Mouse (Mus musculus) adrenal gland, adult (tissue): Measurements from ENCODE around the gene Rcsd1.

ENCODE experiments used
- DNase-seq, 2 experiments: peaks; one replicate each; pipeline ENCODE4 v3.0.0; 2022 to 2023; ENCODE audit warnings: low spot score in 1 of 2; ENCODE audit not compliant: inconsistent age in 2 of 2

The Rcsd1 gene

DNA sequence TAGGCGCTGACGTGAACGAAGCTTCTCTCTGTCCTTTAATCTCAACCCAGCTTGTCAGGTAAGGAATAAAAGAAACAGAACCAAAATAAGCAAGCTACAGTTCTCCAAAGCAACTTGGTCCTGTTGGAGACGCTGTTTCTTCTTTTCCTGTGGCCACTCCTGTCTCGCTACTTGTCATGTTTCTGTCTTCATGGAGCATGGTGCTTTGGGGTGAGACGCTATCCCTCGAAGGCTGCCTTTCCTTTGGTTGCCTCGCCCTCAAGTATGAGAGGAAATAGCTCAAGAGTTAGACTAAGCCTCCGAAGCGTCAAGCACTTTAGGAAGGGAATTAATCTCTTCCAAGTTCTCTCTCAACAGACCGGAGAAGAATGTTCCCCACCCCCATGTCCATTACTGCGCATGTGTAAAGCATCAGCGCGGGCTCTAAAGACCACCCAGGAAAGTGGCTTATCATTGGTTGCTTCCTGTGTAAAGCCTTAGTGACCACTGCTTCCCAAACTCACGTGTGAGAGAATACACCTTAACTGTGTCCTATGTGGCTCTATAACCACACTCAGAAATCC lies 9.1 kb upstream of the Rcsd1 start:
- DNase-seq = peak in 1 of 2 experiments; percentile 48

DNA sequence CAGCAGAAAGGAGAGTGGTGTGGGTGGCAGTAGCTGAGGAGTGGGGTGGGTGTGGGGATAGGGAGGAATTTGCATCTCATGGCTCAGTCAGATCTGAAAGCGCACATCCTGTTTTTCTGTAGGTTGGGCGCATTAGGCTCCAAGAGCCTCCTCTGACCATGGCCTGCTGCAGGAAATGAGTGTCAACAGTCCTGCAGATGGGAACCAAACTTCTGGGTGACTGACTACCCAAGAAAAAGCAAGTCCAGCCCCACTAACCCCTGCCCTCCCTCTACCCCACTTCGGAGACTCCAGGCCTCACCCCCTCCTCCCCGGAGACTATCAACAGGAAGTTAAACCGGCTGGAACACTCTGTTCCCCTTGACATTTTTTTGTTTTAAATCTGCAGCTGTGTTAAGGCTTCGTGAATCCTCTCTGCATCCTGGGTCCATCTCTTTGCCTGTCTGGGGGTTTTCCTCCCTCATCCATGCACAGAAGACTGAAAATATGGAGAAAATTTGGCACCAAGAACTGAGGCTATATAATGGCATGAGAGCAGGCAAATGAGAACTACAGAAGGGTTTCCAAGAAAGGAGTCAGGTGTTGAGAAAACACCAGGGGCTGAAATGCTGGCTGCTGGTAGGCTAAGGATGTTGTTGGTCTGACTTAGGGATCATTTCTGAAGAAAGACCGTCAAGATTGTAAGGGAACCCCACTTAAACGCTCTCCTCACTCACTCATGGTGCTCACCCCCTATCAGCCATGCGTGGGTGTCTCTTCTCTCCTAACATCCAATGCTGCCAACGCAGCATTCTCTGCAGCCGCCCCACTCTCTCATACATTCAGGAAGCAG lies 8.4 kb upstream of the Rcsd1 start:
- DNase-seq = peak; percentile 63 to 71

DNA sequence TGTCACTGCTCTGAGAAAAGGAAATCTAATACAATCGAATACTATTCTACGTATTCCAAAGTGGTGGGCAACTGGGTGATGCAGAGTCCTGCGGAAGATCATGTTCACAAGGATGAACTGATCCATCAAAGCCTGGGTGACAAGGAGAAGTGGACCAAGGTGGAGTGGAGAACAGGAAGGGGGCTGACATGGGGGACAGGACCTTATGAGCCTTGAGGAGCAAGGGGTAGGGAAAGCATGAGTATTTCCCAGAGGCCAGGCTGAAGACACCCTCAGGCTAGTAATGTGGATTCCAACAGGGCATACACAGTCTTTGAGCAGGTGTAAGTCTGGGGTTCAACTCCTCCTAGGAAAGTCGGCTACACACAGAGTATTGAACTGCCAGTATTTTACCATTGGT lies 6.9 kb upstream of the Rcsd1 start:
- no peak for DNase-seq

DNA sequence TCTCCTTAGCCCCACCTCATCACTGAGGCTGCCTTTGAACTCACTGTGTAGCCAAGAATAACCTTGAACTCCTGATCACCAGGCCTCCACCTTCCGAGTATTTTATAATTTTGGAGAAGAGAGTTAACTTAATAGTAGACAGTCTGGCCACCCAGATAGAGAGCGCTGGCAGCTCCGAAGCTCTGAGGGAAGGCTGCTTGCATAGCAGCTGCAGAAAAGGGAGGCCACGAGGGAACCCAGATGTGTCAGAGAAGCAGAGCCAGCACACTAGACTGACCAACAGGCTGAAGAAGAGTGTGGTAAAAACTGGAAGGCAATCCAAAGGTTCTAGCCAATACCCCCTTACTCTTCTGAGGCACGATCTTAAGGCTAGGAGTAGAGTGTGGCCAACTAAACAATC lies 4.2 kb upstream of the Rcsd1 start:
- DNase-seq = no peak

DNA sequence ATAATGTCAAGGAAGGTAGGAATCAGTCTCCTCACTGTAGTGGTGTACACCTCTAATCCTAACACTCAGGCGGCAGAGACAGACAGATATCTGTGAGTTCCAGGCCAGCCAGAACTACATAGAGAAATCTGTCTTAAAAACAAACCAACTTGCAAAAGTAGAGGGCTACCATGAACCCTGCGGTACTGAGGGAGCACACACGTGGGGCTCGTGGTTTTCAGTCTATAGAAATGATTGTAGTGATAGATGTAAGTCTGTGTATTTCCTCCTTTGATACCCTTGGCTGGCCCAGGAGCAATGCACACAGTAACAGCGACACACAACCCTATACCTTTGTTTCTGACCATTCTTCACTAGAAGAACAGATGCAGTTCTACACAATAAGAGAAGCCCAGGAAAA lies 2.4 kb upstream of the Rcsd1 start:
- no peak for DNase-seq

DNA sequence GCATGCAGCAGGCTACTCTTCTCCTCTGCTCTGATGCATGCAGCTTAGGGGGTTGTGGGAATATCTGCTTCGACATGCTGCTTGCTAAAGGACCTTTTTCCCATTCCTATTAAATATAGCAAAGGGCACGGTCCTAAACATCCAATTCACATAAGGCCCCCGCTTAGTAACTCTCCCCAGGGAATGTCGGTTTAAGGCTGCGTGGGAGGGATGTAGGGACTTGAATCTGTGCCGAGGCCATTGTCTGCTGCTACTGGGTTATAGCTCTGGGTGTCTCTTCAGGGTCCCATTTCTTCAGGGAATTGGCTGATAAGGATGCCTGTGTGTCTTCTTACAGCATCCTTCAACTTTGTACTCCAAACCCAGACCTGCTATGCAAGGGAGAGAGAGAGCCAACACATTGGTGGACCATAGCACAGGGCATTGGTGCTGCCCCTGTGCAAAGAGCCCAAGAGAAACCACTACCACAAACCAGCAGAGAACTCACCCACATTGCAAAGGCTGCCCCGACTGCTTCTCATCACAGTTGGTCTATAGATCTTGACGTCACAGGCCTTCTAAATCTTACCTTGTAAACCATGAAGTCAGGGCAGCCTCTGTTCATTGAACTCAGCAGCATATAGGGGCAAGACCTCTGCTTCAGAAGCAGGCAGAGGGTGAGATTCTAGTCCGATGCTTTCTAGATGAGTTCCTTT lies 724 bp downstream of the Rcsd1 start:
- DNase-seq = no peak

DNA sequence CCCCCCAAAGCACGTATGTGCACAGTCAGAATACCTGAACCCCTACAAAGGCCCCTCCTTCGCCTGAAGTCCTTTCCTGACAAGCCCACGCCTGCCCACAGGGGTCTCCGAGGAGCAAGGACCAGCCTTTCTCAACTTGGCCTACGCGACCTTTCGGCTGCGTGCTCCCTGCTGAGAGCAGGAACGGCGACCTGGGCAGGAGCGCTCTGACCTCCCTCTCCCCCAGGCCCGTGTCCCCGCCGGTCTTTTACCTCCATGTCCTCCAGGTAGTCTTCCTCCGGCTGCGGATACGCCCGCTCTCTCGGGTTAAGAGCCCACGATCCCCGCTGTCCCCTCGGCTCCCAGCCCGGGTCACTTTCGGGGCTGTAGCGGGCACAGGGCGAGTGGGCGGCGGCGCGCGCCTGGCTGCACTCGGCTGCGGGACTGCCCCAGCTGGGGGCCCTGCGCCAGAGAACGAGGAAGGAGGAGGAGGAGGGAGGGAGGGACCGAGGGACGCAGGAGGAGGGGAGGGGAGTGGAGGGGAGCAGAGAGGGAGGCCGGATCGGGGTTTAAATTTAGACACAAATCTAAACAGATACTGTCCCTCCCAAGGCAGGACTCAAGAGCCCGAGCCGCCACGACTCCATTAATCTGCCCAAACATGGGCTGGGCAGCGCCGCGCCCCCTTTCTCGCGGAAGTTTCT lies 1.8 kb downstream of the Rcsd1 start:
- DNase-seq = peak; percentile 68 to 85

DNA sequence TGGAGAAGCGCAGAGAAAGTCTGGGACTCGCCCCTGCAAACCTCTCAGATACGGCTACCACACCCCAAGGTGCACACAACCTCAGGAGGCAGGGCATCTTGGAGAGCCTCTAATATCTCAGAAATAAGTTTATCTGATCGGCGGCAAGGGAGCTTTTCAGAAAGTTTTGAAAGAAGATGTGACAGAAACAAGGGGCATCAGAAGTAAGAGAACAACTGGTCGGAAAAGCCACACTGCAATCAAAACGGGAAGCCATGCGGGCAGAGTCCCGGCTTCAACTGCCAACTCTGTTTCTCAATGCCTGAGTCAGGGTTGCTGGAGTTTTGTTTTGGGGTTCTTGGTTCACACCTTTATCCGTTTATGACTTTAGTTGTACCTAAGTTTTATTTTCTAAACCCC lies 2.3 kb downstream of the Rcsd1 start:
- DNase-seq = no peak

DNA sequence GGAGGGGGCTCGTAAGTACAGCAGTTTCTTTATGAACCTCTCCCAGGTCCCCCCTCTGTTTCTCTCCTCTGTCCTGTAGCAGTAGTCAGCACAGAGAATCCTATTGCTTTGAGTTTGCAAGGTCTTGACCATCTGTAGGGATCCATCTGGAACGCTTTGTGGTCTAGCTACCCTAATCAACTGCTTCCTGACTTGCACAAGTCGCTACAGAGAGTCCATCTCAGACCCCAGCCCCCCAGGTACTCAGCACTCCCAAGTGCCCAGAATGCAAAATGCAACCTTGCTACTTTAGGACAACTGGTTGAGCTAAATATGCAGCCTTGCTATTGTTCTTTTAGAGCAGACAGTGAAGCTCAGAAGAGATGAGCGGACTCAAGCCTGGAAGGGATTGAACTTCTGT lies 3.1 kb downstream of the Rcsd1 start:
- DNase-seq = no peak

DNA sequence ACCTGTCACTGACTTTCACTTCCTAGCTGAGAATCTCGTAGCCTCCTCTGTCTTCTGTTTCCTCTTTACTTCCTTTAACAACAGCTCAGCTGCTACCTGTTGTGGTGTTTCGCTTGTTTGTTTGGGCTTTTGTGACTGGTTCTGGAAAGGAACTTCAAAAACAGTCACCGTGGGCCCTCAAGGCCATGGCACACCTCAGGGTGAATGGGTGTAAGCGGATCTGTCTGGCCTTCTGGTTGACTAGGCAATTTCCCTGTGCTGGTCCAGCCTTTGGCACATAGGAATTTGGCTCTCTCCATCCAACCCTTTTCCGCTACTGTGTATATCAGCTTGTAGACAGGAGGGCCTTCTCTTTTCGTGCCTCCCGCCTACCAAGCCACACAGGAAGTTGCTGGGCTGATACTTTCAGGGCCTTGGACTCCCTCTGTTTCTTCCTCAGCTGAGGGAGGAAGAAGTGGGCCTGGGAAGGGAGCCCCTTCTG lies 3.6 kb downstream of the Rcsd1 start:
- no peak for DNase-seq

DNA sequence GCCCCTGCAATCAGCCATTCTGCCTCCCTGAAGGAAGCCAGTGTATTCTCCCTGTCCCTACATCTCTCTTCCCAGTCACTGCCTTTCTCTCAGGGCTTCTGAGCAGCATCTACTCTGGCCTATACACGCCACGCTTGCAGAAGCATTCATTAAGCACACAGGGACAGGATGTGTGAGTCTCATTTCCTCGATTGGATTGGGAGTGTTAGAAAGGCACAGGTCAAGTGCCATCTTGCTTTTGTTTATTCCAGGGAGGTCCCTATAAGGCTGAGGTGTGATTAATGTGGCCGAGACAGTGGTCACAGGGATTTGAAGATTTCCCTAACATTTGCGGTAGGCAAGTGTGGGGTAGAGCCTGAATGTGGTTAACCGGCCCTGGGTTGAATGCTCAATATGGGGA lies 4.2 kb downstream of the Rcsd1 start:
- no peak for DNase-seq

DNA sequence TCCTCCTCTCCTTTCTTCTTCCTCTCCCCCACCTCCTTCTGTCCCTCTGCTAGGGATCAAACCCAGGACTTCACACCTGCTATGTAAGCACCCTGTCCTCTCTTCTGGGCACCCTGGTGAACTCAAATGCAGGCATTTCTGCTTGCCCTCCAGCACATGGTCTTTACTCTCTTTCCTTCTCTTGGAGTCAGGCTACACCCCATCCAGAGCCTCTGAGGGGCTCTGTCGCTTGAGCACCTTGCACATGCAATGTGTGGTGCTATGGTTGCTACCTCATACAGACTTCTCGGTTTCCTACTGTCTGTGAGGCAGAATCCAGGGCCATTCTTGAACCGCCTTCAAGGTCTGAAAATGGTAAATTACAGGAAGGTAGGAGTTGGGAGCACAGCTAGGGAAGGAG lies 4.7 kb downstream of the Rcsd1 start:
- DNase-seq = no peak

DNA sequence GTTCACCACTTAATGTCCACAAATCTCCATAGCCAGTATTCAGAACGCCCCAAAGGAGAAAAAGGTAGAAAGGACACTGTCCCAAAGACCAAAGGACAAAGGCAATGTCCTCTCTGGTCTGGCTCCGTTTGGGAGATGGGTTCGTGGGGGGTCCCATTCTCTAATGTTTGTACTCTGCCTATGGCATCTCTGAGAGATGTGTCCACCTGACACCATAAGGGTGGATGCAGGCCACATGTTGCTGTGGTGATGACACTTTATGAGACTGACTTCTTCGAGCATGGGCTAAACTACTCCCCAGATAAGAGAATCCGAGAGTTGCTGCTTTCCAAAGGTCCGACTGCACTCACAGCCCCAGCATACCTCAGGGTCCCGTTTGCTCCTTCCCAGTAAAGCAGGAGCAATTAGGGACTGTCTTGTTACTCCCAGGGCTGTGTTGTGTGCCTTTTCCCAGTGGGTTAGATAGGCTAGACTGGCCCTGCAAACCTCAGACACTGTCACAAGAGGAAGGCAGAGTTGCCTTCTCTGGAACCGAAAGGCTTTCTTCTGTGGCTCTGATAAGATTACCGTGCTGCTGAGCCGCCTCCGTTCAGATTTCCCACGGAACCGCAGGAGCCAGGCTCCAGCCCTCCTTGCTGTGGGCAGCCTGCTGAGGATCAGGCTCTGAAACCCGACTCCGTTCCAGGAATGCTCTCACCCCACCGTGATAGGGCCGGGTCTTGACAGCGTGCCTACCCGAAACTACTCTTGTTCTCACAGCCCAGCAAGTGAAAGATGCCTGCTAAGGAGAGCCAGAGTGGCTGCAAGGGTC lies 7.1 kb downstream of the Rcsd1 start:
- peak in 1 of 2 experiments; percentile 55 for DNase-seq

DNA sequence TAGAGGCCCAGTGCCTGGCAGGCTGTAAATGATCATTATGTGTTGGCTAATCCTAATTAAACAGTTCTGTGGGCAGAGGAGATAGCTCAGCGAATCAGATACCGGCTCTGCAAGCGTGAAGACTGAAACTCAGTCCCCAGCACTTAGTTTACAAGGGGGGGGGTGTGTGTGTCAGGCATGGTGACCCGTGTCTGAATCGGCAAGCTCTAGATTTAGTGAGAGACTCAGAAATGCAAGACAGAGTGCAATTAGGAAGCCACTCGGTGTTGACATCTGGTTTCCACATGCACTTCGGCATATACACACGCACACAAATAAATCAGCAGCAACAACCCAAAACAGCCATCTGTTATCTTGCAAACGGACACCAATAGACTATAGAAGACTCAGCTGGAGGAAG lies 8.0 kb downstream of the Rcsd1 start:
- DNase-seq = no peak

DNA sequence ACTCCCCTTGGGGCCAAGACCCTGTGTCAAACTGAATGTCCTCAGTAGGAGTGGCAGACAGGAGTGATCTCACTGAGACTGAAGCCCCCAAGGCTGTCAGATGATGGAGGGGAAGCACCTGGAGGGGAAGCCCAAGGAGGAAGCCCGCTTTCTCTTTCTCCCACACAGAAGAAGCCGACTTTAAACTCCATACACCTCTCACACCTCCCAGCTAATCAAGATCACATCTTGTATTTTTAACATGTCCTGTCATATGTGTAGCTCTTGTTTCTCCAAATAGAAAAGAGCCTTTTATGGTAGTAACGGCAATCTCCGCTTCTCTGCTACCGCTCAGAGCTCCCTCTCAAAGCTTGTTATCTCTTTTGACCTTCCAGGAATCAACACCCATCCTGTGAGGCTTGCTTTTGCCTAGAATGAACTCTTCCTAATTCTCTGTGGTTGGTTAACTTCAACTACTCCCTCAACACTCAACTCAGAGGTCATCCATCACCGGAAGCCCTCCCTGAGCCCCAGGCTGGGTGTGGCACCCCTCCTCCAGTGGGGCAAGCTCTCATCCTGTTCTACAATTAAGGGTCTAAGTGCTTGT lies 8.5 kb downstream of the Rcsd1 start:
- peak in 1 of 2 experiments; percentile 62 for DNase-seq

DNA sequence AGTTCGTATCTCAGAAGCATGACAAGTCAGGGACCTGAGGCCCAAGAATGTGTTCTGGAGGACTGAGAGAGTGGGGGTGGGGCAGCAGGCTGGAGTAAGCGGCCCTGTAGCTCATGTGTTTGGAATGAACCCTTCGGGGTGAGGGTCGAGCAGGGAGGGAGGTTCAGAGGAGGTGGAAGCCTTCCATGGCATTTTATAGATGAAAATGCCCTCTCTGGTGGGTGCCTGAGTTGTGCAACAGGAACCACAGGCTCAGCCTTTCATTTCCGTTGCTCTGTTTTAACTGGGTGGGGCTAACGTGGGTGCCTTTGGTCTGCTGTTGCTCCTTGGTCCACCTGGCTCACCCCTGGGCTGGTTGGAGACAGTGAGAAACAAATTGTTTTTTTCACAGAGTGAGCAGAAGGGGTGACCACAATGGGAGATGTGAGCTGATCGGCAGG lies 9.2 kb downstream of the Rcsd1 start:
- peak in 1 of 2 experiments; percentile 70 for DNase-seq

DNA sequence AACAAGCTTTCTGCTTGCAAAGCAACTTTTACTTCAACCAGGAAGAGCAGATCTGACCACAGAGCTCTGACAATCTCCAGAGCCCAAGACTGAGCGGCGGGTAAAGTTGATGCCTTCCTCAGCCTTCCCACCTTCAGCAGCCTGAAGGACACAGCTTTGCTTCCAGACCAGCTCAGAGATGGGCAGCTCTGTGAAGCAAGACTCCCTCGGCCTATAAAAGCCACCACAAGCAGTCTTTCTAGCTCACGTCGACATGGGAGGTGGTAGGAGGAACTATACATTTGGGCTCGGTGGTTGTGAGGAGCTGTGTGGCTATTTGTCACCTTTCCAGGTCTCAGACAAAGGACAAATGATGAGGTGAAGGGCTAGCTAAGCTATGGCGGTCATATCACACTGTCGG lies 11.9 kb downstream of the Rcsd1 start:
- no peak for DNase-seq

DNA sequence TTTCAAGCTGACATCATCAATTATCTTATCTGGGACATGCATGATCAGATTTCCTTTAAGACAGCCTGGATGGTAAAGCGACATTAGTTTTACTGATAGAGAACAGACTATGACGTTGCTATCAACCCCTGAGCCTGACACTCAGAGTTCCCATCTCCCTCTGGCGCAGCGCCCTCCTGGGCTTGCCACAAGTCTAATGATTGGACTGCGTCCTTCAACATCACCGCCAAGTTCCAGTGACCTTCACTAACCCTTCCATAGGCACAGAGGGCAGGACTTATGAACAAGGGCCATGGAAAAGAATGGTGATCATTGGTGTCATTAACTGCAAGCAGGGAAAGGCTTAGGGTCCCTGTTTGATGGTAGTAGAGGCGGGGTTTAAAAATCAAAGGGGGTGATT lies 12.7 kb downstream of the Rcsd1 start:
- no peak for DNase-seq

DNA sequence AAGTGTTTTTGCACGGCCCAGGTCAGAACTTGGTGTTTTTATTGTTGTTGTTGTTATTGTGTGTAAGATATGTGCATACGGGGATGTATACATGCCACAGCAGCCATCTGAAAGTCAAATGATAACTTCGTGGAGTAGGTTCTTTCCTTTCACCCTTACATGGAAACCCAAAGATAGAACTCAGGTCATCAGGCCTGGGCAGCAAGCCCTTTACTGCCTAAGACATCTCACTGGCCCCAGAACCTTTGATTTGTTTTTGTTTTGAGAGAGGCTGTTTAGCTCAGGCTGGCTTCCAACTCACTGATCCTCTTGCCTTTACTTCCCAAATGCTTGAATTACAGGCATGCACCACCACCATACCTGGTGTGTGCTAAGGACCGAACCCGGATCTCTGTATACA lies 13.5 kb downstream of the Rcsd1 start:
- no peak for DNase-seq

DNA sequence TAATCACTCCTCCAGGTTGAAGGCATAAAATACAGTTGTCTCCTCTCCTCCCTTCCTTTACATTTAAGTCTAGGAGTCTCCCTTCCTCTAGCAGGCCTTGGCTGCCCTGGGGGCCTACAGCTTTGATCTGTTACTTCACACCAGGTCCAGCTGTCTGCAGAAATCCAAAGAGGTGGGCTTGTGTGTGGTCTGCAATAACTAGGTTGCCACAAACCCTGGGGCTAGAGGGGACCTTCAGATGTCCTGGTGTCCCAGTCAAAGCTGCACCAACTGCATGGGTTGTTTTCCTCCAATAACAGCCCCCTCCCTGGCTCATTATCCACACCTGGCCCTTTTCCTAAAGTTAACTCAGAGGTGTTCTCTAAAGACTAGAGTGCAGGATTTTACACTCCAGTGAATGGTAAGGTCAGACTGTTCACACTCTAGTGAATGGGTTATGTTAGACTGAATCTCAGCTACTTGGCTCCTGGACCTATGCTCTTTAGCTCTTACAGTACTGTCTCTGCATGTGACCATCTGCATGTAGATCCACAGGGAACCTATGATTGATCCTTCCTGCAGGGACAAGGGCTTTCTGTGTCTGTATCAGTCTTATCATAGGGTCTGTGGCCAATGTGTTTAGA lies 14.1 kb downstream of the Rcsd1 start:
- no peak for DNase-seq
